Mouse (Mus musculus): ENCODE measurements around the gene Ifitm3. TPM values are rescaled to one million over a fixed set of nuclear protein-coding genes. Genes with fewer than 3 reads are reported as not detected.

The Ifitm3 gene
- polyA plus RNA-seq, 1 experiment: 313 TPM

- DNase-seq: no peak
- no peak for TF ChIP-seq CTCF (conservative IDR thresholded peaks at IDR 0.05; ENCODE audit: insufficient read depth, insufficient read length, low read depth, low read length)
- TF ChIP-seq POLR2A (IDR thresholded peaks at IDR 0.05; ENCODE audit: low read depth, low read length): no peak
- Histone ChIP-seq H3K27ac (ENCODE audit: insufficient read depth, low read depth, low read length) (no peak overlapping the region), H3K36me3 (ENCODE audit: control insufficient read depth, insufficient read depth, low read length) (no peaks in the 10 kb centered on the region), H3K4me1 (ENCODE audit: control insufficient read depth, insufficient read depth, low read length) (no peaks in the 10 kb centered on the region), H3K27me3 (replicated peaks; ENCODE audit: control insufficient read depth, insufficient read depth, low read length) (no peaks in the 10 kb centered on the region), H3K4me3 (ENCODE audit: insufficient read depth, low read depth, low read length) (no peak overlapping the region)
- 77% methylated on average over 11 of the region's 11 CpGs for WGBS
Observed at GRCm38 (mm10) chr7:140998853-140999700, 11.5 kb downstream of the Ifitm3 start.

GRCm38 (mm10) chr7:140997817-140998216 is 12.8 kb downstream of the Ifitm3 start:
- Histone ChIP-seq H3K4me1 (ENCODE audit: control insufficient read depth, insufficient read depth, low read length) (no peaks in the 10 kb centered on the region), H3K4me3 (ENCODE audit: insufficient read depth, low read depth, low read length) (no peak overlapping the region), H3K27ac (ENCODE audit: insufficient read depth, low read depth, low read length) (no peak overlapping the region), H3K27me3 (replicated peaks; ENCODE audit: control insufficient read depth, insufficient read depth, low read length) (no peaks in the 10 kb centered on the region), H3K36me3 (ENCODE audit: control insufficient read depth, insufficient read depth, low read length) (no peaks in the 10 kb centered on the region)
- WGBS: 76% methylated on average over 1 of the region's 1 CpGs
- no peak for DNase-seq
- TF ChIP-seq POLR2A (IDR thresholded peaks at IDR 0.05; ENCODE audit: low read depth, low read length) (no peak), CTCF (conservative IDR thresholded peaks at IDR 0.05; ENCODE audit: insufficient read depth, insufficient read length, low read depth, low read length) (no peak)

- Histone ChIP-seq H3K27ac (ENCODE audit: insufficient read depth, low read depth, low read length) (no peak overlapping the region), H3K36me3 (ENCODE audit: control insufficient read depth, insufficient read depth, low read length) (no peaks in the 10 kb centered on the region), H3K4me3 (ENCODE audit: insufficient read depth, low read depth, low read length) (no peak overlapping the region), H3K4me1 (ENCODE audit: control insufficient read depth, insufficient read depth, low read length) (no peaks in the 10 kb centered on the region), H3K27me3 (replicated peaks; ENCODE audit: control insufficient read depth, insufficient read depth, low read length) (no peaks in the 10 kb centered on the region)
- 82% methylated on average over 14 of the region's 14 CpGs for WGBS
- TF ChIP-seq POLR2A (IDR thresholded peaks at IDR 0.05; ENCODE audit: low read depth, low read length) (no peak), CTCF (conservative IDR thresholded peaks at IDR 0.05; ENCODE audit: insufficient read depth, insufficient read length, low read depth, low read length) (no peak; the same call in 1 of the 2 replicates)
- no peak for DNase-seq
Observed at GRCm38 (mm10) chr7:140991117-140991689, 19.4 kb downstream of the Ifitm3 start.

- Histone ChIP-seq H3K4me1 (ENCODE audit: control insufficient read depth, insufficient read depth, low read length) (no peaks in the 10 kb centered on the region), H3K27me3 (replicated peaks; ENCODE audit: control insufficient read depth, insufficient read depth, low read length) (no peaks in the 10 kb centered on the region), H3K36me3 (ENCODE audit: control insufficient read depth, insufficient read depth, low read length) (no peaks in the 10 kb centered on the region), H3K27ac (ENCODE audit: insufficient read depth, low read depth, low read length) (no peak overlapping the region), H3K4me3 (ENCODE audit: insufficient read depth, low read depth, low read length) (no peak overlapping the region)
- 70% methylated on average over 5 of the region's 5 CpGs for WGBS
- TF ChIP-seq CTCF (conservative IDR thresholded peaks at IDR 0.05; ENCODE audit: insufficient read depth, insufficient read length, low read depth, low read length): no peak
- TF ChIP-seq POLR2A (IDR thresholded peaks at IDR 0.05; ENCODE audit: low read depth, low read length): no peak
- no peak for DNase-seq
Observed at GRCm38 (mm10) chr7:140990622-140991021, 19.9 kb downstream of the Ifitm3 start.

GRCm38 (mm10) chr7:140990185-140990584 is 20.4 kb downstream of the Ifitm3 start:
- no peak for TF ChIP-seq POLR2A (IDR thresholded peaks at IDR 0.05; ENCODE audit: low read depth, low read length)
- TF ChIP-seq CTCF (conservative IDR thresholded peaks at IDR 0.05; ENCODE audit: insufficient read depth, insufficient read length, low read depth, low read length): no peak
- Histone ChIP-seq H3K4me3 (ENCODE audit: insufficient read depth, low read depth, low read length) (no peak overlapping the region), H3K27ac (ENCODE audit: insufficient read depth, low read depth, low read length) (no peak overlapping the region), H3K4me1 (ENCODE audit: control insufficient read depth, insufficient read depth, low read length) (no peaks in the 10 kb centered on the region), H3K36me3 (ENCODE audit: control insufficient read depth, insufficient read depth, low read length) (no peaks in the 10 kb centered on the region), H3K27me3 (replicated peaks; ENCODE audit: control insufficient read depth, insufficient read depth, low read length) (no peaks in the 10 kb centered on the region)
- WGBS: 53% methylated on average over 6 of the region's 6 CpGs
- no peak for DNase-seq

GRCm38 (mm10) chr7:140989022-140989421 is 21.5 kb downstream of the Ifitm3 start:
- DNase-seq: no peak
- 86% methylated on average over 4 of the region's 4 CpGs for WGBS
- TF ChIP-seq CTCF (conservative IDR thresholded peaks at IDR 0.05; ENCODE audit: insufficient read depth, insufficient read length, low read depth, low read length) (no peak), POLR2A (IDR thresholded peaks at IDR 0.05; ENCODE audit: low read depth, low read length) (no peak)
- H3K4me1 ChIP-seq (ENCODE audit: control insufficient read depth, insufficient read depth, low read length): no peaks in the 10 kb centered on the region
- H3K4me3 ChIP-seq (ENCODE audit: insufficient read depth, low read depth, low read length): no peak overlapping the region
- H3K27ac ChIP-seq (ENCODE audit: insufficient read depth, low read depth, low read length): no peak overlapping the region
- H3K27me3 ChIP-seq (replicated peaks; ENCODE audit: control insufficient read depth, insufficient read depth, low read length): no peaks in the 10 kb centered on the region
- H3K36me3 ChIP-seq (ENCODE audit: control insufficient read depth, insufficient read depth, low read length): no peaks in the 10 kb centered on the region
